Mouse (Mus musculus) C2C12 (cell line): ENCODE data around the gene Dcx.

Experiments
- CEBPB ChIP-seq: IDR thresholded peaks from one replicate; pipeline ENCODE4 v1.6.1; 2011; ENCODE audit warnings: low read depth, mild to moderate bottlenecking, control low read depth, moderate library complexity
- CTCF ChIP-seq: IDR thresholded peaks from one replicate; pipeline ENCODE4 v1.5.1; 2011; ENCODE audit not compliant: control insufficient read depth, insufficient read depth, insufficient read length
- MAX ChIP-seq: IDR thresholded peaks from one replicate; pipeline ENCODE4 v1.6.1; 2011; ENCODE audit warnings: mild to moderate bottlenecking, control low read depth
- MYOD1 ChIP-seq: IDR thresholded peaks from one replicate; pipeline ENCODE4 v1.6.1; 2011; ENCODE audit warnings: low read depth; ENCODE audit not compliant: control insufficient read depth, insufficient read length
- USF1 ChIP-seq: IDR thresholded peaks from one replicate; pipeline ENCODE4 v1.6.1; 2011; ENCODE audit warnings: low read depth, mild to moderate bottlenecking, control low read depth, moderate library complexity

DNA sequence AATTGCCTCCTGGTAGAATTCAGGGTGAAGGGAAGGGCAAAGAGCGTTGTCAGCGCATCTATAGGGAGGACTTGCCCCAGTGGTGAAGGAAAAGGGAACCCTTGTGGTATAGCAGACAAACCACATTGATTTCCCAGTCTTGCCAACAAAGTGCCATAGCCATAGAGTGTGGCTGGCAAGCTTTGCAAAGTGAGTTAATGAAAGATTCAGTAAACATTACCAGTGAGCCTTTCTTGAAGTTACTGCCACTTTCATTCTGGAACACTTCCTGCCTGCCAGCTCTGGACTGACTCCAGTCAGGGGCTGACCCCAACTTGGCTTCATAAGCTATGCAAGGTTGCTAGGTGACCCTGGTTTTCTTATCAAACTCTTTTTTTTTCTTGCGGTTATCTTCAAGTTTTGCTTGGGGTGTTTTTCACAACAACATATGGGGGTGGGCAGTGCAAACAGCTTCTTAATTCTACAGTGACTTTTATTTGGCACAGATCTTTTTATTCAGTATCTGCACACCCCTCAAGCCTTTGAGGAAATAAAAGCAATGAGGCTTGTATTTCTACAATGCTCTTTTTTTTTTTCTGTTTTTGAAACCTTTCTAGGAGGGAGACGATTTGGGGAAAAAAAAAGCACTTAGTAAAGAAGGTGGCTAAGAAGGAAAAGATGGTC is 51.2 kb downstream of the Dcx start:
- TF ChIP-seq CTCF (no peak), USF1 (no peak), MYOD1 (no peak), MAX (no peak), CEBPB (no peak)
